In the genomic region with DNA sequence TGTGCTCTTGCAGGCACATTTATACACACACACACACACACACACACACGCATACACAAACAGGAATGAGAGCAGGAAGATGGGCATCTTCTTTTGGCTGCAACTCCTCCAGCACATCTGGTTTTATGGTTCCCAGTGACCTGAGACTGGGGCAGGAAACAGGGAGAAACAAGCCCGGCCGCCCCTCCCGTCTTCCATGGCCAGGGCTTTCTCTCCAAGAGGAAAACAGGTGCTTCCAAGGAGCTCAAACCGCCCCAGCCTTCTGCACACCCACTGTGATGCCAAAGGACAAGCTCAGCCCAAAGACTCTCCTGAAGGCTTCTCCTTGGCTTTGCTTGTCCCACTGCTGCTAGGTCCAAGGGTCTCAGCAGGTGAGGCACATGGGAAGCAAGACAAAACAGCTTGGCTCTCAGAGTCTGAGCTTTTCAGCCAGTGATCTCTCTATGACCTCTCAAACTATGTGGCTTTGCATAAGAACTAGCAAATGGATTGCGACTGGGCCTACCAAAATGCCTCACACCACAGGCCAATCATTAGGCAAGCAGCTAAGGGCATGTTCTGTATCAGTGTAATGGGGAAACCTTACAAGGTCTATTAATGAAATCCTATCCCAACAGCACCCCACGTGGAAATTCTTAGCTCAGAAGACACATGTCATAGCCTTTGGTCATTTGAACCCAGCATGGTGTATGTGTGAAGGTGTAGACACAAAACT, we compare ENCODE assay signal across 23 mouse cellular contexts. TPM values are rescaled to one million over a fixed set of nuclear protein-coding genes. Genes with fewer than 3 reads are reported as not detected.
DNase-seq lines count a peak whose midpoint lies in the region; ATAC-seq and TF ChIP-seq lines count a peak whose summit lies in the region.
"Had no signal": no experiment of that assay in that cellular context is flagged by ENCODE, and none has a peak within 500 bp of the region (broad histone marks: within the 10 kb centered on the region; RNA-seq: fewer than 3 reads in every experiment).

No protein-coding gene starts in this region.

- no peak for DNase-seq in forebrain, embryonic 14.5 days (ENCODE audit: low spot score)
- no peak for DNase-seq in hindbrain, postnatal 0 days (ENCODE audit: low spot score)
- peak; percentile 23 for DNase-seq in ovary, adult 18-20 months (ENCODE audit: low spot score)
- no peak for DNase-seq in ovary, postnatal 10 days (ENCODE audit: low spot score)
- DNase-seq: adrenal gland, postnatal 10 days; cerebellum, adult 8-10 months; gastrocnemius, postnatal 25 days; heart, adult 2 months; heart, postnatal 14 days; kidney, adult 18-20 months; kidney, postnatal 4 days; lung, embryonic 14.5 days; right cerebral cortex, adult 18-20 months; right cerebral cortex, postnatal 4 days; thymus, postnatal 25 days had no signal

- H3K4me3 ChIP-seq in forebrain, embryonic 14.5 days (ENCODE audit: low read depth, low read length) = no peak overlapping the region
- no peak overlapping the region for H3K4me3 ChIP-seq in forebrain, embryonic 16.5 days (replicated peaks; ENCODE audit: low read length)
- H3K4me3 ChIP-seq in hindbrain, postnatal 0 days (ENCODE audit: low read length) = no peak overlapping the region
- H3K4me3 ChIP-seq in hindbrain, embryonic 12.5 days = no peak overlapping the region
- H3K4me3 ChIP-seq: forebrain, embryonic 15.5 days; heart, adult 2 months; heart, embryonic 13.5 days; limb, embryonic 15.5 days had no signal

- H3K36me3 ChIP-seq in forebrain, embryonic 14.5 days (ENCODE audit: control insufficient read depth, insufficient read depth, low read length) = peaks cover 81% of the 10 kb centered on the region
- peaks cover 42% of the 10 kb centered on the region for H3K36me3 ChIP-seq in forebrain, embryonic 16.5 days (ENCODE audit: control insufficient read depth, insufficient read depth)
- H3K36me3 ChIP-seq in hindbrain, postnatal 0 days (ENCODE audit: insufficient read depth, low read length) = peaks cover 61% of the 10 kb centered on the region
- peaks cover 74% of the 10 kb centered on the region for H3K36me3 ChIP-seq in hindbrain, embryonic 12.5 days

- no peak for TF ChIP-seq CTCF in hindbrain, postnatal 0 days (IDR thresholded peaks at IDR 0.05; ENCODE audit: low read depth)

- no peaks in the 10 kb centered on the region for H3K27me3 ChIP-seq in forebrain, embryonic 14.5 days (replicated peaks; ENCODE audit: control insufficient read depth, insufficient read depth, low read length)
- H3K27me3 ChIP-seq in forebrain, embryonic 16.5 days (replicated peaks; ENCODE audit: control insufficient read depth, insufficient read depth, low read length) = no peaks in the 10 kb centered on the region
- no peaks in the 10 kb centered on the region for H3K27me3 ChIP-seq in hindbrain, postnatal 0 days (ENCODE audit: insufficient read depth, low read length)
- no peaks in the 10 kb centered on the region for H3K27me3 ChIP-seq in hindbrain, embryonic 12.5 days
- H3K27me3 ChIP-seq: forebrain, embryonic 15.5 days; heart, embryonic 13.5 days; limb, embryonic 15.5 days had no signal

- no peak for ATAC-seq in forebrain, embryonic 14.5 days
- no peak for ATAC-seq in forebrain, embryonic 16.5 days
- ATAC-seq in hindbrain, postnatal 0 days = no peak
- no peak for ATAC-seq in hindbrain, embryonic 12.5 days (ENCODE audit: low FRiP score)
- ATAC-seq: activated CD4-positive, CD25-positive, alpha-beta regulatory T cell, adult 4 months; forebrain, embryonic 15.5 days; inflammation-experienced regulatory T-cells, adult 6 months had no signal

- no peaks in the 10 kb centered on the region for H3K4me1 ChIP-seq in forebrain, embryonic 14.5 days (ENCODE audit: control insufficient read depth, insufficient read depth, low read length)
- H3K4me1 ChIP-seq in forebrain, embryonic 16.5 days (replicated peaks; ENCODE audit: control insufficient read depth, insufficient read depth, low read length) = no peaks in the 10 kb centered on the region
- H3K4me1 ChIP-seq in hindbrain, postnatal 0 days (ENCODE audit: insufficient read depth, low read length) = no peaks in the 10 kb centered on the region
- no peaks in the 10 kb centered on the region; the same call in 1 of the 2 replicates for H3K4me1 ChIP-seq in hindbrain, embryonic 12.5 days
- H3K4me1 ChIP-seq: forebrain, embryonic 15.5 days; heart, embryonic 13.5 days; limb, embryonic 15.5 days had no signal

- no peaks in the 10 kb centered on the region for H3K9me3 ChIP-seq in forebrain, embryonic 14.5 days (replicated peaks; ENCODE audit: control insufficient read depth, low read length)
- no peaks in the 10 kb centered on the region for H3K9me3 ChIP-seq in forebrain, embryonic 16.5 days (ENCODE audit: control insufficient read depth, low read length)
- no peaks in the 10 kb centered on the region for H3K9me3 ChIP-seq in hindbrain, postnatal 0 days (ENCODE audit: low read length)
- no peaks in the 10 kb centered on the region for H3K9me3 ChIP-seq in hindbrain, embryonic 12.5 days (replicated peaks)
- H3K9me3 ChIP-seq: forebrain, embryonic 15.5 days; heart, embryonic 13.5 days; limb, embryonic 15.5 days had no signal

- H3K4me2 ChIP-seq in forebrain, embryonic 14.5 days (ENCODE audit: low read length) = no peak overlapping the region
- no peak overlapping the region for H3K4me2 ChIP-seq in forebrain, embryonic 16.5 days (ENCODE audit: low read length)
- no peak overlapping the region for H3K4me2 ChIP-seq in hindbrain, postnatal 0 days (ENCODE audit: low read depth, low read length)
- H3K4me2 ChIP-seq in hindbrain, embryonic 12.5 days (replicated peaks) = no peak overlapping the region
- H3K4me2 ChIP-seq: forebrain, embryonic 15.5 days; heart, embryonic 13.5 days; limb, embryonic 15.5 days; lung, embryonic 14.5 days had no signal

- peak overlapping the region; percentile 41; the same call in 1 of the 2 replicates for H3K27ac ChIP-seq in forebrain, embryonic 14.5 days (ENCODE audit: low read depth, low read length)
- H3K27ac ChIP-seq in forebrain, embryonic 16.5 days (ENCODE audit: low read length) = no peak overlapping the region
- H3K27ac ChIP-seq in hindbrain, postnatal 0 days = peak overlapping the region; percentile 6; the same call in 1 of the 2 replicates
- no peak overlapping the region for H3K27ac ChIP-seq in hindbrain, embryonic 12.5 days
- H3K27ac ChIP-seq: forebrain, embryonic 15.5 days; heart, adult 2 months; heart, embryonic 13.5 days; limb, embryonic 15.5 days; liver, embryonic 14.5 days had no signal

- H3K9ac ChIP-seq in forebrain, embryonic 14.5 days (ENCODE audit: low read length) = no peak overlapping the region
- no peak overlapping the region for H3K9ac ChIP-seq in forebrain, embryonic 16.5 days (replicated peaks; ENCODE audit: low read depth, low read length)
- no peak overlapping the region for H3K9ac ChIP-seq in hindbrain, postnatal 0 days (replicated peaks; ENCODE audit: low read length)
- H3K9ac ChIP-seq in hindbrain, embryonic 12.5 days = no peak overlapping the region
- H3K9ac ChIP-seq: forebrain, embryonic 15.5 days; heart, embryonic 13.5 days; limb, embryonic 15.5 days; liver, embryonic 14.5 days; lung, embryonic 14.5 days had no signal

- WGBS in forebrain, embryonic 14.5 days = 86% methylated on average over 7 of the region's 7 CpGs
- WGBS in forebrain, embryonic 16.5 days = 80% methylated on average over 7 of the region's 7 CpGs
- whole genome bisulfite sequencing in hindbrain, postnatal 0 days = 65% methylated on average over 7 of the region's 7 CpGs
- 70% methylated on average over 7 of the region's 7 CpGs for WGBS in hindbrain, embryonic 12.5 days

RNA-seq across cellular contexts. Expression of gene Amfr, which starts 42.9 kb away (rescaled TPM):
- polyA plus RNA-seq in forebrain, embryonic 14.5 days (2014; fragmentation: Nextera tagmentation; extraction: Ambion mirVana) = 55.8 and 60.2 TPM in 2 replicates
- polyA plus RNA-seq in forebrain, embryonic 16.5 days (2015; fragmentation: Nextera tagmentation; extraction: Ambion mirVana) = 63.5 and 64.4 TPM in 2 replicates
- total RNA-seq in hindbrain, postnatal 0 days (2014; rRNA removed) = 195 and 265 TPM in 2 replicates
- 86.9 and 88.9 TPM in 2 replicates for polyA plus RNA-seq in hindbrain, postnatal 0 days (2015; fragmentation: Nextera tagmentation; extraction: Ambion mirVana)
- polyA plus RNA-seq in hindbrain, embryonic 12.5 days (2016; fragmentation: Nextera tagmentation; extraction: Ambion mirVana) = 77.4 and 79.4 TPM in 2 replicates

Comparison
In these comparisons a context has a peak if more than half of its experiments do, and no peak if none do; other contexts are left out.
1. H3K27ac ChIP-seq: peak in forebrain, embryonic 14.5 days (single experiment) and hindbrain, postnatal 0 days (single experiment); none in forebrain, embryonic 16.5 days (single experiment) and hindbrain, embryonic 12.5 days (single experiment).